Mouse (Mus musculus): ENCODE measurements around the gene Olfr1311. TPM values are rescaled to one million over a fixed set of nuclear protein-coding genes. Genes with fewer than 3 reads are reported as not detected.
"Not testable (repeated sequence)": the region's sequence is repeated elsewhere in the genome, so short reads cannot be mapped to it uniquely, and the experiment has no call there.

Gene Olfr1311
- total RNA-seq (2022), result not detected

- DNase-seq (ENCODE audit: low spot score in 2 of 2), result no peak
These were observed at the start of gene Olfr1311 for GRCm38 (mm10) chr2:112024312-112024711. TSS of gene Olfr1311 (minus strand) at chr2:112024412.

- no peak for DNase-seq (ENCODE audit: low spot score in 2 of 2)
These were observed 25.9 kb upstream of the Olfr1311 start, which contains the start of gene Olfr1312 for GRCm38 (mm10) chr2:112050138-112050537. TSS of gene Olfr1312 (minus strand) at chr2:112050238.

- DNase-seq (ENCODE audit: low spot score in 2 of 2), result not testable (repeated sequence)
These were observed 2.8 kb upstream of the Olfr1311 start for GRCm38 (mm10) chr2:112026971-112027370.

GRCm38 (mm10) chr2:112014900-112015299, 9.3 kb downstream of the Olfr1311 start:
- DNase-seq (ENCODE audit: low spot score in 2 of 2), result no peak

GRCm38 (mm10) chr2:112012608-112013007, 11.6 kb downstream of the Olfr1311 start, which contains the start of gene Olfr1310:
TSS of gene Olfr1310 (minus strand) at chr2:112012708.
- DNase-seq (ENCODE audit: low spot score in 2 of 2), result no peak

- DNase-seq (ENCODE audit: low spot score in 2 of 2), result no peak
These were observed 34.0 kb downstream of the Olfr1311 start, which contains the start of gene Olfr1309 for GRCm38 (mm10) chr2:111990181-111990580. TSS of gene Olfr1309 (minus strand) at chr2:111990281.

Other genes starting within 250 kb of the Olfr1311 start
- gene Olfr1302, start 247.0 kb downstream of the Olfr1311 start, total RNA-seq (2022), result not detected
- gene Olfr1303, start 204.1 kb downstream of the Olfr1311 start, total RNA-seq (2022), result not detected
- not detected for gene Olfr1305, start 147.3 kb downstream of the Olfr1311 start, total RNA-seq (2022)
- gene Olfr1306, start 108.1 kb downstream of the Olfr1311 start, total RNA-seq (2022), result not detected
- gene Olfr1307, start 75.0 kb downstream of the Olfr1311 start, total RNA-seq (2022), result under 1 TPM in 1 of 4 experiments, not detected in 3; 0.02 TPM
- gene Olfr1308, start 59.5 kb downstream of the Olfr1311 start, total RNA-seq (2022), result not detected
- not detected for gene Olfr1309, start 34.1 kb downstream of the Olfr1311 start, total RNA-seq (2022)
- gene Olfr1310, start 11.7 kb downstream of the Olfr1311 start, total RNA-seq (2022), result not detected
- gene Olfr1312, start 25.8 kb upstream of the Olfr1311 start, total RNA-seq (2022), result not detected
- not detected for gene Olfr1313, start 53.4 kb upstream of the Olfr1311 start, total RNA-seq (2022)
- gene Olfr1314, start 72.4 kb upstream of the Olfr1311 start, total RNA-seq (2022), result not detected
- gene Olfr1315-ps1, start 91.0 kb upstream of the Olfr1311 start, total RNA-seq (2022), result not detected
- not detected for gene Olfr1316, start 110.6 kb upstream of the Olfr1311 start, total RNA-seq (2022)
- not detected for gene Olfr1317, start 115.9 kb upstream of the Olfr1311 start, total RNA-seq (2022)
- gene Olfr1318, start 129.8 kb upstream of the Olfr1311 start, total RNA-seq (2022), result not detected
- gene Lpcat4, start 215.1 kb upstream of the Olfr1311 start, total RNA-seq (2022), result 1 to 10 TPM in 2 of 4 experiments, under 1 TPM in 2; 0.61 to 1.3 (median 0.97) TPM
- not detected for gene Nutm1, start 234.9 kb upstream of the Olfr1311 start, total RNA-seq (2022)
- gene Nop10, start 237.5 kb upstream of the Olfr1311 start, total RNA-seq (2022), result 10 to 100 TPM; 50.0 to 61.0 (median 55.2) TPM
- gene Slc12a6, start 241.4 kb upstream of the Olfr1311 start, total RNA-seq (2022), result 10 to 100 TPM; 26.2 to 30.9 (median 27.1) TPM
- gene Gm21985, start 241.9 kb upstream of the Olfr1311 start, total RNA-seq (2022), result under 1 TPM in 3 of 4 experiments, not detected in 1; 0.72 to 0.89 (median 0.87) TPM